Mouse (Mus musculus) forebrain, embryonic 15.5 days (tissue): ENCODE measurements around the gene Spata16. TPM values are rescaled to one million over a fixed set of nuclear protein-coding genes. Genes with fewer than 3 reads are reported as not detected.

ENCODE experiments used
- ATAC-seq: fragments of 200-750 bp; cut with Nextera tagmentation; replicated peaks from 2 replicates; pipeline ENCODE4 v1.8.0; 2017; ENCODE audit warnings: mild to moderate bottlenecking, moderate TSS enrichment, moderate library complexity
- H3K27ac ChIP-seq: fragments of 300-500 bp; sonication (generic); replicated peaks from 2 replicates; pipeline ENCODE4 v1.5.1; 2015; ENCODE audit warnings: mild to moderate bottlenecking, inconsistent platforms
- H3K27me3 ChIP-seq: fragments of 300-500 bp; sonication (generic); 2 replicates; pipeline ENCODE4 v1.6.1; 2015; ENCODE audit warnings: inconsistent platforms
- H3K36me3 ChIP-seq: fragments of 300-500 bp; sonication (generic); 2 replicates; pipeline ENCODE4 v1.6.1; 2015; ENCODE audit warnings: mild to moderate bottlenecking, inconsistent platforms
- H3K4me1 ChIP-seq: fragments of 300-500 bp; sonication (generic); 2 replicates; pipeline ENCODE4 v1.6.1; 2015; ENCODE audit warnings: inconsistent platforms
- H3K4me2 ChIP-seq: fragments of 300-500 bp; sonication (generic); replicated peaks from 2 replicates; pipeline ENCODE4 v1.6.1; 2015; ENCODE audit warnings: mild to moderate bottlenecking, inconsistent platforms
- H3K4me3 ChIP-seq: fragments of 300-500 bp; sonication (generic); 2 replicates; pipeline ENCODE4 v1.5.1; 2015; ENCODE audit warnings: mild to moderate bottlenecking, inconsistent platforms
- H3K9ac ChIP-seq: fragments of 300-500 bp; sonication (generic); replicated peaks from 2 replicates; pipeline ENCODE4 v1.6.1; 2015; ENCODE audit warnings: mild to moderate bottlenecking, inconsistent platforms
- H3K9me3 ChIP-seq: fragments of 300-500 bp; sonication (generic); 2 replicates; pipeline ENCODE4 v1.6.1; 2016; ENCODE audit warnings: inconsistent platforms
- WGBS: fragments of 180-500 bp; shearing (Covaris S2); methylation state at CpG from one replicate; pipeline ENCODE4 v1.1.7; 2015; ENCODE audit warnings: mixed read lengths; 5-methylcytosine and 5-hydroxymethylcytosine counted together
- polyA plus RNA-seq: library from polyadenylated mRNA; unstranded; fragments of >200 nt; fragmentation: Nextera tagmentation; extraction: Ambion mirVana; gene quantifications from 2 replicates; pipeline ENCODE4 v1.2.1, GENCODE M21; 2015

The Spata16 gene
- polyA plus RNA-seq, 1 experiment from 2014 or later: not detected

DNA sequence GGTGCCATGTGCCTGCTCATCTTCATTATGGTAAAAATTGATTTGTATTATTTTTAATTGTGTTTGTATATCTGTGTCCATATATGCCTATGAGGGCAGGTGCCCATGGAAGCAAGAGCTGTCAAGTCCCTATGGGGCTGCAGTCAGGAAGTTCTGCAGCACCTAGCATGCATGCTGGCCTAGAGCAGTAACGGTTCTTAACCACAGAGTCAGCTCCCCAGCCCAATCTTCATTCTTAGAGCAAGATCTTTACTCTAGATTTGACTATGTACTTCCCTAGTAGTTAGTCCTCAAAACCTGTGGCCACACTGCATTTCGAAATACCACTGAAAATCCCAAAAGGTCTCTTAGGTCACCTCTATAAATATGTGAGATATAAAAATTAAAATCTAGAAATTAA lies 113.1 kb downstream of the Spata16 start:
- no peak overlapping the region for H3K9ac ChIP-seq
- ATAC-seq: no peak
- no peaks in the 10 kb centered on the region for H3K9me3 ChIP-seq
- H3K4me1 ChIP-seq: no peaks in the 10 kb centered on the region
- H3K27ac ChIP-seq: no peak overlapping the region
- H3K4me3 ChIP-seq: no peak overlapping the region
- H3K4me2 ChIP-seq: no peak overlapping the region
- 90% methylated on average over 2 of the region's 2 CpGs for WGBS
- no peaks in the 10 kb centered on the region for H3K36me3 ChIP-seq
- no peaks in the 10 kb centered on the region for H3K27me3 ChIP-seq

DNA sequence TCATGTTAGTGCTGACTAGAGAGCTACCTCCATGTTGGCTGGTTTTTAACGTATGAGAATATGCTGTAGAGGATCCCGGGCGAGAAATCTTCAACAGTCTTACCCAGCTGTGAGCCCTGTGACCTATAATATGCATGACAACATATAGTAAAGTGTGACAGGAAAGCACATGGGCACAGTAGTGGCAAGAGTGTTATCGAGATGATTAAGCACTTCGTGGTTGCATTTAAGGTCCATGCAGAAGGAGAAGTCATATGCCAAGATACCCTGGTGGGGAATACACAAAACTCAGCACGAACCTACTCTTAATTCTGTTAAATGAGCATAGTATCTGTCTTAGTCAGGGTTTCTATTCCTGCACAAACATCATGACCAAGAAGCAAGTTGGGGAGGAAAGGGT lies 115.0 kb downstream of the Spata16 start:
- Histone ChIP-seq H3K4me3 (no peak overlapping the region), H3K36me3 (no peaks in the 10 kb centered on the region), H3K27me3 (no peaks in the 10 kb centered on the region), H3K4me1 (no peaks in the 10 kb centered on the region), H3K4me2 (no peak overlapping the region), H3K9me3 (no peaks in the 10 kb centered on the region), H3K9ac (no peak overlapping the region), H3K27ac (no peak overlapping the region)
- ATAC-seq: no peak
- 89% methylated on average over 6 of the region's 6 CpGs for WGBS

DNA sequence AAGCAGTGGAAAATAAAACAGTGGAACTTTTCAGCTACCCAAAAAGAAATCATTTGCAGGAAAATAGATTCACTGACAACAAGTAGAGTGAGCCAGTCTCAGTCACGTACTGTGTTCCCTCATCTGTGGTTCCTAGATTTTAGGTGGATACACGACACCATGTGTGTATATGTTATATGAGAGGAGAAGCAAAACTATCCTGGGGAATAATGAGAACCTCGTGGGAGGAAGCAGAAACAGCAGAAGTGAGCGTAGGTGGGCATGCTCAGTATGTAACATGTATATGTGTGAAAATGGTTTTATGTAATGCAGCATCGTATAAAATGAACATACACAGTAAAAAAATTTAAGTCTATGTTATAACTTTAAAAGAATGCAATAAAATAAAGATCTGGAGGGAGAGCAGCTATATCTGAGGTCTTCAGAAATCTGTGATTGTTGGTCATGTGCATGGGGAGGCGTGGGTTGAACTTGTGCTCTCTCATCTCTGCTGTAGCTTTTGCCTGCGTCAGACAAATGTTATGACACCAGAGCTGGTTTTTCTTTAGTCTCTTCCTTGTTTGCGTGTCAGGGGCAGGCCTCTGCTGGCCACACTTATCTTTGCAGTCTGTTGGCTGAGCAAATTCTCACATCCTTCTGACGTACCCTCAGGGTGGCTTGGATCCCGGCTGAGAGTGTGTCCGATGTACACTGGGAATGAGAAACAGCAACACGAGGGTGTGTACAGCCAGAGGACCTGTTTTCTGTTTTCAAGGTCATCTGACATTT lies 156.1 kb downstream of the Spata16 start:
- H3K9me3 ChIP-seq: no peaks in the 10 kb centered on the region
- no peak overlapping the region for H3K9ac ChIP-seq
- no peak overlapping the region for H3K4me3 ChIP-seq
- WGBS: 84% methylated on average over 12 of the region's 12 CpGs
- no peaks in the 10 kb centered on the region for H3K27me3 ChIP-seq
- H3K4me2 ChIP-seq: no peak overlapping the region
- no peak for ATAC-seq
- peaks cover 6% of the 10 kb centered on the region; the same call in 1 of the 2 replicates for H3K4me1 ChIP-seq
- H3K36me3 ChIP-seq: no peaks in the 10 kb centered on the region
- no peak overlapping the region for H3K27ac ChIP-seq

DNA sequence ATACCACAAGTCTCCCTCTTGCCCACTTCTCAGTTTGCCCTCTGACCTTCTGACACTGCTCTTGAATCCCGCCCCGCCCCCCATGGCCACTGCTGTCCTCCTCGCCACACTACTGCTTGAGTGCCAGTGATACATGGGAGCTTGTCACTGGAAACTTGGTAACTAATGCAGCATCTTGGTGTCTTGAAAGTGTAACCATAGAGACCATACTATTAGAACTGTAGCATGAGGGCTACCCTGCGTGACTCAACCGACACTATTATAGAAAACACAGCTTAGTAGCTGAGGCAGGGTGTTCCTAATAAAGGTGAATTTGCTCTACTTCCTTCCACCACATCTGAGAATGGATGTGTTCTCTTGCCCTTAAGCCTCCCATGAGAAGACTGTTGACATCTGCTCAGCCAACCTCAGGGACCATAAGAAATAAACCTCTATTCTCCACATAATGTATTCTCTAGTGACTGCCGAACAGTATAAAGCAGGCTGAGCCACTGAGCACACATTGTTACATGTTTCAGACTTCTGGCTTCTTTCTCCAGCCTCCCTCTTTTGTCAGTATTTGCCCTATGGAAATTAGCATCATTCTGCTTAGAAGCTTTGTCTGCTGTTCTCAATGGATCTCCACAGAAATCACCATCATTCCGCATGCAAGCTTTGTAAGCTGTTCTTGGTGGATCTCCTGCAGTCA lies 158.6 kb downstream of the Spata16 start:
- Histone ChIP-seq H3K27ac (no peak overlapping the region), H3K27me3 (no peaks in the 10 kb centered on the region), H3K36me3 (no peaks in the 10 kb centered on the region), H3K4me1 (peaks cover 6% of the 10 kb centered on the region; the same call in 1 of the 2 replicates), H3K9me3 (no peaks in the 10 kb centered on the region), H3K4me3 (no peak overlapping the region), H3K4me2 (no peak overlapping the region), H3K9ac (no peak overlapping the region)
- 52% methylated on average over 7 of the region's 7 CpGs for WGBS
- no peak for ATAC-seq

DNA sequence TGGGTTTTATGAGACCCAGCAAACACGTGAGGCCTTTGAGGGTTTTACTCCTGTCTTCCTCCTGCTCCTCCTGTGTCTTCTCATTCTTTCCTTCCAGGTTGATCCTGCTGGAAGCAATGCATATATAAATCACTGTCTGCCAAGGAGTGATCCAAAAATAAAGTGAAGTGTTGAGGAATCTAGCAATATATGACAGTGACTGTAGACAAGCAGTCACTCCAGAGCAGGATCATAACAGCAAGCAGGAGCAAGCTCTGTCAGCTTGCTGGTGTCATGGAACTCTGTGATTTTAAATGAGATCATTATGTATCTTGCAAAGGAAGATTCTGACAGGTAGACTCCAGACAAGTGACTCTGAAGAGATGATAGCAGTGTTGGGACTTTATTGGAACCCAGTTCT lies 159.5 kb downstream of the Spata16 start:
- no peak for ATAC-seq
- H3K4me2 ChIP-seq: no peak overlapping the region
- no peak overlapping the region for H3K4me3 ChIP-seq
- H3K4me1 ChIP-seq: peaks cover 6% of the 10 kb centered on the region; the same call in 1 of the 2 replicates
- H3K27ac ChIP-seq: no peak overlapping the region
- H3K36me3 ChIP-seq: no peaks in the 10 kb centered on the region
- H3K9me3 ChIP-seq: no peaks in the 10 kb centered on the region
- 82% methylated on average over 1 of the region's 1 CpGs for WGBS
- no peaks in the 10 kb centered on the region for H3K27me3 ChIP-seq
- no peak overlapping the region for H3K9ac ChIP-seq

DNA sequence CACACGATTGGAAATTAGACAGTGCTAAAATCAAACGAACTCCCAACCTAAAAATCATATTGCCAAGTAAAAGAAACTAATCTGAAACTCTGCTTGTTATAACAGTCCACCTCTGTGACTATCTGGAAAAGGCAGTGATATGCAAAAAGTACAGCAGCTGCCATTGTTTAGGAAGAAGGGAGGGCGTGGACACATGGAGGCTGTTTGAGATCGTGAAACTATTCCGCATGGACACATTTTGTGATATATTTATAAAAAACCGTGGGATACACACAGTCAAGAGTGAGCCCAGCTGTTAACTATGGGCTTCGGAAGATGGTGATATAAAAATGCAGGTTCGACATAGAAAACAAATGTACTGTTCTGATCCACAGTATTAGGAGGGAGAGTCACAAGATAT lies 176.9 kb downstream of the Spata16 start:
- H3K4me2 ChIP-seq: no peak overlapping the region
- H3K4me1 ChIP-seq: no peaks in the 10 kb centered on the region
- 91% methylated on average over 8 of the region's 8 CpGs for WGBS
- no peak overlapping the region for H3K27ac ChIP-seq
- ATAC-seq: no peak
- H3K4me3 ChIP-seq: no peak overlapping the region
- no peaks in the 10 kb centered on the region for H3K9me3 ChIP-seq
- H3K27me3 ChIP-seq: no peaks in the 10 kb centered on the region
- no peaks in the 10 kb centered on the region for H3K36me3 ChIP-seq
- no peak overlapping the region for H3K9ac ChIP-seq

DNA sequence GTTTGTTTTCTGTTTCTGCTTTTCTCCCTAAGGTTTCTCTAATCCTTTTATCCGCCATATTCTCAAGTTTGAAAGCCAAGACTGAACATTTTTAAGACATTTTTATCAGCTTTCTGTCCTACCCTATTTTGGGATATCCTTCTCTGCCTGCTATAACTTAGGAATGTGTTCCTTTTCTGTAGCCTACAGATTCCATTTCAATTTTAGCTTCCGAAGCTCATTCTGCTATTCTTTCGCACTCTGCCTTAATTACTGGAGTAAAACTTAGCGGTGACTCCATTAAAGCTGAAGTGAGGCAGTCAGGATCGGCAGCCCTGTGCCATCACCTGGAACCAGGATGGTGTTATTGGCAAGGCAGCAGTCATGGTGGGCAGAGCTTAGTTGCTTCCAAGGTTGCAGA lies 178.3 kb downstream of the Spata16 start:
- Histone ChIP-seq H3K4me1 (no peaks in the 10 kb centered on the region), H3K27ac (no peak overlapping the region), H3K9me3 (no peaks in the 10 kb centered on the region), H3K27me3 (no peaks in the 10 kb centered on the region), H3K9ac (no peak overlapping the region), H3K36me3 (no peaks in the 10 kb centered on the region), H3K4me3 (no peak overlapping the region), H3K4me2 (no peak overlapping the region)
- ATAC-seq: no peak
- WGBS: 90% methylated on average over 5 of the region's 5 CpGs

DNA sequence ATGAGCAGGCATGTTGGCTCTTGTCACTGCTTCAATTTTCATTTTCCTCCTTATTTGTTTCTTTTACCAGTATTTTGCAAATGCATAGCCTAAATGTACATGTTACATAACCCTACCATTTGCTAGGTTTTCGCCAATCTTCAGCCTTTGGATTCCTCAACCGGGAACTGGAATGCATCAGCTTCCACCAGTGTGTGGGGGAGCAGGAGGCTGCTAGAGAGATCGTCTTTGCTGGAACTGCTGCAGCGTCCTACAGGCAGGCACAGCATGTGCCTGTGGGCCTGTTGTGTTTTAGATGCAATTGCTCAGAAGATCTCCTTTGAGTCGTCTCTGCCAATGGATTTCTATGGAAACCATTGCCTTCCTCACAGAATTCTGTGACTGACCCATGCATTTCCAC lies 182.0 kb downstream of the Spata16 start:
- no peaks in the 10 kb centered on the region for H3K27me3 ChIP-seq
- H3K4me2 ChIP-seq: no peak overlapping the region
- no peak overlapping the region for H3K9ac ChIP-seq
- H3K36me3 ChIP-seq: no peaks in the 10 kb centered on the region
- WGBS: 53% methylated on average over 5 of the region's 5 CpGs
- H3K4me3 ChIP-seq: no peak overlapping the region
- no peaks in the 10 kb centered on the region for H3K4me1 ChIP-seq
- no peak overlapping the region for H3K27ac ChIP-seq
- H3K9me3 ChIP-seq: no peaks in the 10 kb centered on the region
- ATAC-seq: no peak

DNA sequence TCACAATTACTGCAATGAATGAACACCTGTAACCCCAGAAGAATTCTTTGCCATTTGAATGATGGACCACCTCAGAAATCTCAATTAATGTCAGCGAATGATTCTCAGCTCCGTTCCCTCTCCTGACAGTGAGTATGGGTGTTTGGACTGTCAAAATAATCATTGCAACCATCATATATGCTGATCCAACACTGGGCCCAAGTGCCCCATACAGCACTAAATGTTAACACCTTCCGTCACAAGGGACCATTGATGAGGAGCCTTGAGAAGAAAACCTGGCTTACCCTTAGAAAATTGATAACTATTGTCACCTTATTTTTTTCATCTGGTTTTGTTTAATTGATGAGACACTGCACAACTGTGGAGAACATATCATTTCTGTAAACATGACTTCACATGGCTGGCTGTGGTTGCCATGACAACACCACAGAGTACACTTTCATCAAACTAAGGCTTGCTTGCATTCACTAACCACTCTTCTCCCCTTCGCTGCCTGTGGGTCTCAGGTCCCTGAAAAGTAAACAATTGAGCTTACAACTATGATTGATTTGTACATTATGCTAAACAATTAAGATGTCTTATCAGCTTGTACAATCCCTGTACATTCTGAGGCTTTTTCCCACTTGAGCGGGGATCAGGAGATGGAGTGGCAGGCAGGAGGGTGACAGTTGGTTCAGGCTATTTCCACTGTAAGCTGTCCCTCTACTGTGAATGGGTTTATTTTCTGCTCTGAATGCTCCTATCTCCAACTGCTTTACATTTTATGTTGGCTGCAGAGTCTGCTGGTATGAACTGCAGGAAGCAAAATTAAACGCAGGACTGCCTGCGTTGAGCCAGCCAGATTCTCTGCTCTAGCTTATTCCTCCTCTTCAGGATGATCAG lies 189.8 kb downstream of the Spata16 start:
- no peaks in the 10 kb centered on the region for H3K9me3 ChIP-seq
- no peaks in the 10 kb centered on the region for H3K27me3 ChIP-seq
- 53% methylated on average over 7 of the region's 7 CpGs for WGBS
- H3K4me2 ChIP-seq: no peak overlapping the region
- peaks cover 6% of the 10 kb centered on the region; the same call in 1 of the 2 replicates for H3K4me1 ChIP-seq
- H3K36me3 ChIP-seq: no peaks in the 10 kb centered on the region
- no peak overlapping the region for H3K9ac ChIP-seq
- H3K4me3 ChIP-seq: no peak overlapping the region
- peak; percentile 84 for ATAC-seq
- no peak overlapping the region for H3K27ac ChIP-seq

DNA sequence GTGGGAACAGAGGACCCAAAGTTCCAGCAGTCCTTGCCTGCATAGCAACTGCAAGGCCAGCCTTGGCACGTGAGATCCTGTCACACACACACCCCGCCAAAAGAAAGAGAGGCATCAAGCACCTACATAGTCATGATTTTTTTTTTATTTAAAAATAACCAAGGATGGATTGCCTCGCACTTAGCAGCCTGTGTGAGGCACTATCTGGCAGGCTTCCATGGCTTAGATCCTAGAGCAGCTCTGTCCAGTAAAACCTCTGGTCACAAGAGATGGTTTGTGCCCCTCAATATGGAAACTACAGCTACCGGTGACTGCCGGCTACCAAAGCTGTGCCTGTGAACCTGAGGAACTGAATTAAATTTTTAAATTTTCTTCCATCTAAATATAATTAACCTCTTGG lies 195.5 kb downstream of the Spata16 start:
- no peaks in the 10 kb centered on the region for H3K36me3 ChIP-seq
- H3K27ac ChIP-seq: no peak overlapping the region
- H3K4me1 ChIP-seq: peaks cover 22% of the 10 kb centered on the region
- 67% methylated on average over 5 of the region's 5 CpGs for WGBS
- H3K4me3 ChIP-seq: no peak overlapping the region
- H3K27me3 ChIP-seq: no peaks in the 10 kb centered on the region
- no peak overlapping the region for H3K4me2 ChIP-seq
- no peaks in the 10 kb centered on the region for H3K9me3 ChIP-seq
- H3K9ac ChIP-seq: no peak overlapping the region
- ATAC-seq: no peak

DNA sequence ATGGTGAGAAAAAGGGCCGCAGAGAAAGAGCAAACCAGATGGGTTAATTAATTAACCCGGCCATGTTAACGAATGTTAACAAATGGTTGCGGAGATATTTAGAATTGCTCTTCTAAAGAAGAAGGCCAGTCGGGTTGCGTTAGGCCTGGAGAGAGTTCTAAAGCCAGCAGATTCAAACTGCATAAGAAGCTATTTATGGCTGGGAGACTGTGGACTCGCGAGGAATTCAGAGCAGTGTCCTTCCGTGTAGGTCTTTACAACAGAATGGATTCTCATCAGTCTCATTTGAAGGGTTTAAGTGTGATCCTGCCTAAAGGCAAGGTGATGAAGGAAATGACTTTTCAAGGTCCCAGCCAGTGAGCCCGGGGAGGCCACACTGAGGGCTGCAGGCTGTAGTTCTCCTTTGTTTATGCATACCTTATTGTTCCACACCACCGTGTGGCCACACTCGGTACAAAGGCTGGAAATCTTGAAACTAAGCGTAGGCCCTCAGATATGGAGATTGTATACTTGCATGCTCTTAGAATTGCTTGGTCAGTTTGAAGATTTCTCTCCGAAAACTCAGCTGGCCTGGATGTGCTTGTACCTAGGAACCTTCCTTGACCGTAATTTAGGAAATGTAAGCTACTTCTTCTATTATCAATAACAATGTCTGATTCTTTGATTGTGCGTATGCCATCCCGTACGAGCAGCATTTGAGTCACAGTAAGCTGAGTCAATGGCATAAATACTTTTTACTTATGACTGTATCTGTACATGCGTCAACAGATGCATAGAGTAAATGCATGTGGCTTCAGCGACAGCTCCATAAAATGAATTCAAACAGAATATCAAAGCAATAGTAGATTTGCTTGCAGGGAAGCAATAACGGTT lies 197.0 kb downstream of the Spata16 start:
- no peak overlapping the region for H3K9ac ChIP-seq
- peaks cover 22% of the 10 kb centered on the region for H3K4me1 ChIP-seq
- ATAC-seq: peak; percentile 65
- H3K36me3 ChIP-seq: no peaks in the 10 kb centered on the region
- WGBS: 45% methylated on average over 21 of the region's 21 CpGs
- H3K9me3 ChIP-seq: no peaks in the 10 kb centered on the region
- H3K27me3 ChIP-seq: no peaks in the 10 kb centered on the region
- H3K4me2 ChIP-seq: no peak overlapping the region
- peak overlapping the region; percentile 48 for H3K27ac ChIP-seq
- H3K4me3 ChIP-seq: no peak overlapping the region
